Mouse (Mus musculus): ENCODE results near the gene Tex50. TPM values are rescaled to one million over a fixed set of nuclear protein-coding genes. Genes with fewer than 3 reads are reported as not detected.

Tex50 gene
- not detected for polyA plus RNA-seq (2017; shearing (Covaris generic))

GRCm38 (mm10) chr1:161159214-161159613 lies at the start of gene Tex50:
Gene Tex50 (minus strand): TSS chr1:161159314.

GRCm38 (mm10) chr1:161142531-161143159 lies 16.5 kb downstream of the Tex50 start, which contains the start of gene Ankrd45:
Gene Ankrd45 (plus strand): TSS chr1:161142691.

GRCm38 (mm10) chr1:161130726-161131664 lies 28.1 kb downstream of the Tex50 start, which contains the start of gene Klhl20:
Gene Klhl20 (minus strand): TSS chr1:161131511.

Other genes starting within 250 kb of the Tex50 start
- gene Serpinc1, start 180.7 kb downstream of the Tex50 start, polyA plus RNA-seq (2017; shearing (Covaris generic)), result 1.1 TPM
- 11.4 TPM for gene Zbtb37, start 124.5 kb downstream of the Tex50 start, polyA plus RNA-seq (2017; shearing (Covaris generic))
- 11.5 TPM for gene Dars2, start 88.7 kb downstream of the Tex50 start, polyA plus RNA-seq (2017; shearing (Covaris generic))
- gene Cenpl, start 88.6 kb downstream of the Tex50 start, polyA plus RNA-seq (2017; shearing (Covaris generic)), result 43.7 TPM
- gene Klhl20, start 27.8 kb downstream of the Tex50 start, polyA plus RNA-seq (2017; shearing (Covaris generic)), result 19.6 TPM
- not detected for gene Ankrd45, start 16.6 kb downstream of the Tex50 start, polyA plus RNA-seq (2017; shearing (Covaris generic))
- gene Prdx6, start 91.9 kb upstream of the Tex50 start, polyA plus RNA-seq (2017; shearing (Covaris generic)), result 1,237 TPM
- gene Tnfsf4, start 236.1 kb upstream of the Tex50 start, polyA plus RNA-seq (2017; shearing (Covaris generic)), result 0.31 TPM